Mouse (Mus musculus): ENCODE measurements around the gene Cabin1. TPM values are rescaled to one million over a fixed set of nuclear protein-coding genes. Genes with fewer than 3 reads are reported as not detected.

Cabin1 gene
- 17.0 and 18.6 TPM in 2 replicates for polyA plus RNA-seq (2015; fragmentation: Nextera tagmentation; extraction: Ambion mirVana)

GRCm38 (mm10) chr10:75763682-75764518 is at the start of gene Cabin1:
Cabin1 (minus strand) TSS chr10:75764341.

GRCm38 (mm10) chr10:75798176-75798696 is 34.1 kb upstream of the Cabin1 start, which contains the start of gene Gstt1:
Gstt1 (minus strand) TSS chr10:75798584.

GRCm38 (mm10) chr10:75780769-75781578 is 16.8 kb upstream of the Cabin1 start, which contains the start of the genes Gm20441 and Gstt3:
Gm20441 (minus strand) TSS chr10:75780954.
Gstt3 (minus strand) TSS chr10:75781414.

GRCm38 (mm10) chr10:75772795-75773664 is 8.9 kb upstream of the Cabin1 start, which contains the start of gene Ddt:
Ddt (minus strand) TSS chr10:75773414.

GRCm38 (mm10) chr10:75643741-75644343 is 120.3 kb downstream of the Cabin1 start, which contains the start of gene Susd2:
Susd2 (minus strand) TSS chr10:75644008.

Other genes with a start within 250 kb of the Cabin1 start
- gene Snrpd3, start 246.8 kb downstream of the Cabin1 start, polyA plus RNA-seq (2015; fragmentation: Nextera tagmentation; extraction: Ambion mirVana): 80.1 and 83.1 TPM in 2 replicates
- gene Gucd1, start 246.4 kb downstream of the Cabin1 start, polyA plus RNA-seq (2015; fragmentation: Nextera tagmentation; extraction: Ambion mirVana): 19.7 and 21.3 TPM in 2 replicates
- 3.7 and 5.4 TPM in 2 replicates for gene Lrrc75b, start 204.0 kb downstream of the Cabin1 start, polyA plus RNA-seq (2015; fragmentation: Nextera tagmentation; extraction: Ambion mirVana)
- 0.36 TPM in 1 of 2 replicates, not detected in the other for gene Ggt1, start 202.7 kb downstream of the Cabin1 start, polyA plus RNA-seq (2015; fragmentation: Nextera tagmentation; extraction: Ambion mirVana)
- gene Ggt5, start 175.0 kb downstream of the Cabin1 start, polyA plus RNA-seq (2015; fragmentation: Nextera tagmentation; extraction: Ambion mirVana): 1.2 and 1.9 TPM in 2 replicates
- gene Susd2, start 120.3 kb downstream of the Cabin1 start, polyA plus RNA-seq (2015; fragmentation: Nextera tagmentation; extraction: Ambion mirVana): 79.5 and 108 TPM in 2 replicates
- 45.8 and 51.8 TPM in 2 replicates for gene Ddt, start 9.1 kb upstream of the Cabin1 start, polyA plus RNA-seq (2015; fragmentation: Nextera tagmentation; extraction: Ambion mirVana)
- 0.28 and 1.0 TPM in 2 replicates for gene Gm20441, start 16.6 kb upstream of the Cabin1 start, polyA plus RNA-seq (2015; fragmentation: Nextera tagmentation; extraction: Ambion mirVana)
- 60.8 and 65.5 TPM in 2 replicates for gene Gstt3, start 17.1 kb upstream of the Cabin1 start, polyA plus RNA-seq (2015; fragmentation: Nextera tagmentation; extraction: Ambion mirVana)
- 49.2 and 49.8 TPM in 2 replicates for gene Gstt1, start 34.2 kb upstream of the Cabin1 start, polyA plus RNA-seq (2015; fragmentation: Nextera tagmentation; extraction: Ambion mirVana)
- not detected in 2 replicates for gene Gstt4, start 58.2 kb upstream of the Cabin1 start, polyA plus RNA-seq (2015; fragmentation: Nextera tagmentation; extraction: Ambion mirVana)
- gene Gstt2, start 73.1 kb upstream of the Cabin1 start, polyA plus RNA-seq (2015; fragmentation: Nextera tagmentation; extraction: Ambion mirVana): 21.6 and 26.6 TPM in 2 replicates
- 1,044 and 1,157 TPM in 2 replicates for gene Mif, start 95.9 kb upstream of the Cabin1 start, polyA plus RNA-seq (2015; fragmentation: Nextera tagmentation; extraction: Ambion mirVana)
- gene Derl3, start 129.1 kb upstream of the Cabin1 start, polyA plus RNA-seq (2015; fragmentation: Nextera tagmentation; extraction: Ambion mirVana): 0.48 and 1.1 TPM in 2 replicates
- 77.3 and 83.6 TPM in 2 replicates for gene Smarcb1, start 157.3 kb upstream of the Cabin1 start, polyA plus RNA-seq (2015; fragmentation: Nextera tagmentation; extraction: Ambion mirVana)
- gene Chchd10, start 168.8 kb upstream of the Cabin1 start, polyA plus RNA-seq (2015; fragmentation: Nextera tagmentation; extraction: Ambion mirVana): 120 and 128 TPM in 2 replicates
- 14.1 and 14.9 TPM in 2 replicates for gene Mmp11, start 172.2 kb upstream of the Cabin1 start, polyA plus RNA-seq (2015; fragmentation: Nextera tagmentation; extraction: Ambion mirVana)
- 0.29 TPM in 1 of 2 replicates, not detected in the other for gene Gm867, start 176.3 kb upstream of the Cabin1 start, polyA plus RNA-seq (2015; fragmentation: Nextera tagmentation; extraction: Ambion mirVana)
- 0.36 TPM in 1 of 2 replicates, not detected in the other for gene Vpreb3, start 178.7 kb upstream of the Cabin1 start, polyA plus RNA-seq (2015; fragmentation: Nextera tagmentation; extraction: Ambion mirVana)
- gene Gm5134, start 190.2 kb upstream of the Cabin1 start, polyA plus RNA-seq (2015; fragmentation: Nextera tagmentation; extraction: Ambion mirVana): not detected in 2 replicates

Measured in urinary bladder, postnatal 0 days (tissue).